Mouse (Mus musculus): ENCODE measurements around the gene Ssxb9.
"Not testable (repeated sequence)": the region's sequence is repeated elsewhere in the genome, so short reads cannot be mapped to it uniquely, and the experiment has no call there.

Gene Ssxb9

GRCm38 (mm10) chrX:8366678-8367077, at the start of gene Ssxb9:
Ssxb9 (plus strand) TSS chrX:8366978.
- not testable (repeated sequence) for DNase-seq (ENCODE audit: inconsistent age in 2 of 2, low spot score in 1 of 2)

- DNase-seq (ENCODE audit: inconsistent age in 2 of 2, low spot score in 1 of 2), result no peak
These were observed 39.7 kb upstream of the Ssxb9 start, which contains the start of gene Ssxb10 for GRCm38 (mm10) chrX:8327124-8327523. Ssxb10 (plus strand) TSS chrX:8327424.

GRCm38 (mm10) chrX:8413005-8413404, 46.2 kb downstream of the Ssxb9 start, which contains the start of gene Ssxb1:
Ssxb1 (plus strand) TSS chrX:8413305.
- not testable (repeated sequence) for DNase-seq (ENCODE audit: inconsistent age in 2 of 2, low spot score in 1 of 2)

Measured in adrenal gland, adult (tissue).